Mouse (Mus musculus) CD4-positive, CD25-positive, alpha-beta regulatory T cell, adult 2 months (primary cell): ENCODE data around the gene Jmjd4.

Experiments used
- DNase-seq: peaks from one replicate; pipeline ENCODE4 v3.0.0-alpha.2; 2012; ENCODE audit warnings: low read depth, low spot score

Gene Jmjd4

DNA sequence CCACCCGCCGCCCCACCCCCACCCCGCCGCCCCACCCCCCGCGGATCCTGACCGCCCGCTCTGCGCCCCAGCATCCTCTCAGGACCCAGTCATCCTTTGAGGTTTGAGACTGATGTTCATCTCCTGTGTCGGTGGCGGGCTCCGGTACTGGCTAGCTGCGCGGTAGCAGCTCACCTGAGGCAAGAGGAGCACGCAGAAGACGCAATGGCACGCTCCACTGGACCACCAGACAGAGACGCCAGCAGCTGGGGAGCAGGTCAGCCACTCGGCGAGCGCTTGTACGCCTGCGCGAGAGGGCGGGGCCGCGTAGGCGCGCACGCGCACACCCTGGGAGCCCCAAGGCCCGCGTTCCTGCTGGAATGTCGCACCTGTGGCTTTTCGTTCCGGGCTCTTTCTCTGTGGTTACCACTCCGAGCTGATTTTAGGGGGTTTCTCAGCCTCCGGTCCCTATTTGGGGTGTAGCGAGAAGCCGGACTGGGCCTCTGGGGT, at the start of gene Jmjd4:
Gene Jmjd4 (plus strand): TSS at position 305 of the 489 bp plus-strand sequence.
- DNase-seq: peak; percentile 91

DNA sequence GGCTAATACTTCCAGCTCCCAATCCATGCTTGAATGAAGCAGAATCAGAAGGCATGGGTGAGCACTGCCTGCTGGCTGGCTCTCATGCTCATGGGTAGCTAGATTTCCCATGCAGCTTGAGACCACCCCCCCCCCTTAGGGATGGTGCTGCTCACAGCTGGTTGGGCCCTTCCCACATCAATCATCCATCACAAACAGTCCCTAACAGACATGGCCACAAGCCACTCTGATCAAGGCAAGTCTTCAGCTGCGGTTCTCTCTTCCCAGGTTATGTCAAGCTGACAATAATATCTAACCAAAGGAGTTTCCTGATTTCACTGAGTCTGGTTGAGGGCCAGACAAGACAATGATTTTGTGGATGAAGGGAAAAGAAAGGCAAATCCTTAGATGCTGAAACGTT, 49.0 kb upstream of the Jmjd4 start:
- DNase-seq: no peak

DNA sequence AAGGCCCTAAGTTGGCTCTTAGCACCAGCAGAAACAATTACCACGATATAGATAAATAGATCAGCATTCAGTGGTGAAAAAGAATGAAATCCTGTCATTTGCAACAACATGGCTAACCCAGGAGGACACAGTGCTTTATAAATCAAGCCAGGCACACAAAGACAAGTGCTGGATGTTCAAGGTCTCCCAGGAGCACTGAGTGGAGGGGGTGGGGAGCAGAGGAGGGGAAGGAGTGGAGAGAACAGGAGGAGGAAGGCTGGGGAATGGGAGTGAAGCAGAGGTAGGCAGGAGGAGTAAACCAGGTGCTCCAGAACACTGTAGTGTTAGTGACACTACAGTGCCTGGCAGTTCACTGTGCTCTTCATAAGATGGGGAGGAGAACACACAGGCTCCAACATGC, 44.1 kb upstream of the Jmjd4 start:
- no peak for DNase-seq

- no peak for DNase-seq
These were observed 39.0 kb upstream of the Jmjd4 start for GRCm38 (mm10) chr11:59410851-59411250.

- no peak for DNase-seq
These were observed 37.8 kb upstream of the Jmjd4 start for GRCm38 (mm10) chr11:59412058-59412457.

DNA sequence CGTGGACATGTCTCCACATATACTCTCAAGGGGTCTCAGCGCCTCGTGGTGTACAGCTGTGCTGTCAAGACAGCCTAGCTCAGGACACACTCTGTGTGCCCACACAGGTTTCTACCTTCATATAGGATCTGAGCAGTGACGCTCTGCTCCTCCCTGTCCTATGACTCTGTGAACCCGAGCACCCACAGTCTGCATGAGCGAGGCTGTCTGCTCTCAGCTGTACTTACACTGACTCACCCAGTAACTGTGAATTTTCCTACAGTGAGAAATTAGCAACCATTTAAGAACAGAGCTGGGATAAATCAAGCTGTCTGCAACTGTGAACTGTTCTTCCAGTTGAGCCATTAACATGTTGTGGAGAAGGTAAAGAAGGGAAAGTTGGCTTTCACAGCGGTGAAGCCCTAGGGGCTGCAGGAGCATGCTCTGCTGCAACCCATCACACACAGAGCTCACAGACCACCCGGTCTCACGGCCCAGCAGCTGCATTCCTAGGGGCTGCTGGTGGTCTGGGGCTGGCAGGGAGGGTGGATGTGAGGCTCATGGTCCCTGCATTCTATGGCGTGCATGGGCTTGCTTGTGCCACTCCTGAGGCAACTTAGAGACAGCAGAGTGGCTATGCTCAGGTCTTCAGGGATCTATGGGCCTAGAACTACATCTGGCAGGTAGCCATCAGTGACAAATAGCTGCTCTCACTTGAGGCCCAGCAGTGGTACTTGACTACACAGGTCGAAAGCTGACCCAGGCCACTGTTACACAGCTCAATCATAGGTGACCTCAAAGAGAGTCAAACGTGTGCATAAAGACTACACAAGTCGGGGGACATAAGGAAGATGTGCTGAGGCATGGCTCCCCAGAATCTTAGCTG, 36.6 kb upstream of the Jmjd4 start:
- no peak for DNase-seq

DNA sequence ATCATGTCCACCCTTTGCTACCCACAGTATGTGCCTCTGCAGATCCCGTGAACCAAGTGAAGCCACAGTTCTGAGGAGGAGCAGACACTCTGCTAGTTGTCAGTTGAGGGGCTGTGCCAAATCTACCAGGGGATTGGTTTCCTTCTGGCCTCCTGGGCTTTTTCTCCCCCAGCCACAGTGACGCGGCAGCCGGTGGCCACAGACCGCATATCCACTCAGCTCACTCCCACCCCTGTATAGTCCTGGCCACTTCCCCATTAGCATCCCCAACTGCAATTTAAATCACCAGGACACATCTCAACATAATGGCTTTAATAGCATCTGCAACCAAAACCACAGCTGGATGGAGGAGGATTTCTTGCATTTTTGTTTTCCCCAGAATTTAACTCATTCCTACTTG, 31.1 kb upstream of the Jmjd4 start:
- DNase-seq: no peak

GRCm38 (mm10) chr11:59421436-59421835, 28.4 kb upstream of the Jmjd4 start:
- no peak for DNase-seq

DNA sequence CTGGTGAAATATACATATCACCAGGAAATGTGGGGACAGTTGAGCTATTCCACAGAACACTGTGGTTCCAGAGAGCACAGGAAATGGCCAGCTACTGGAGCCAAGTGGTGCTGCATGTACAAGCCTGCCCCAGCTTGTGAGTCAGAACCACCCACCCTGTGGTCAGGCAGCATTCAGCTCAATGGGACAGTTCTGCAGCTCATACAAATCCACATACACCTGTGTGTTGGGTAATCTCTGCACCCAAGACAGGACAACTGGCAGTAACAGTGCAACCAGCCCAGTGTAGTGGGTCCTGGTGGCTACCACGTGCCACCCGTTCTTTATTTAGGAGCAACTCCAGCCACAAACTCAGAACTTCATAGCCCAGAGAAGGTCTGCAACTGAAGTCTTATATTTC, 27.9 kb upstream of the Jmjd4 start:
- no peak for DNase-seq

DNA sequence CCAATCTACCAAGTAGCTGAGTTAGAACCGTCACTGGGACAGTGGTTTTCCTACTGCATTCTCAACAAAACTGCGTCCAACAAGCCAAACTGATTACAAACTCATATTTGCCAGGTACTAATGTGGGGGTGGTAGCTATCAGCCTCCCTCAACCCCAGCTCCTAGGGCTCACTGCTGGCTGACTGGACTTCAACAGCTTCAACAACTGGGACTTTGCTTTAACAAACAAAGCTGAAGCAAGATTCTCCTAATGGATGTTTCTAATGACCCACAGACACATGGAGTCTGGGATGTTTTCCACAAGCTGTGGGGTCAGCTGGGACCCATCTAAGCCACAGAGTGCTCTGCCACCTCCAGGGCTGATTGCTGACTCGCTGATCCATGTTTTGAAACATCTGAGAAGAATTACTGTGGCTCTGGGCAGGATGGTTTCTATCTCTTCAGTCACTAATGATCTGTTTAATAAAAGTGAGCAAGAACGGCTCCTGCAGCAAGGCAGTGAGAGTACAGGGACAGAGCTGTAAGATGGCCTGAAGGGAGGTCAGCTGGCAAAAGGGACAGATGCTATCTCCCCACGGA, 26.7 kb upstream of the Jmjd4 start:
- no peak for DNase-seq

DNA sequence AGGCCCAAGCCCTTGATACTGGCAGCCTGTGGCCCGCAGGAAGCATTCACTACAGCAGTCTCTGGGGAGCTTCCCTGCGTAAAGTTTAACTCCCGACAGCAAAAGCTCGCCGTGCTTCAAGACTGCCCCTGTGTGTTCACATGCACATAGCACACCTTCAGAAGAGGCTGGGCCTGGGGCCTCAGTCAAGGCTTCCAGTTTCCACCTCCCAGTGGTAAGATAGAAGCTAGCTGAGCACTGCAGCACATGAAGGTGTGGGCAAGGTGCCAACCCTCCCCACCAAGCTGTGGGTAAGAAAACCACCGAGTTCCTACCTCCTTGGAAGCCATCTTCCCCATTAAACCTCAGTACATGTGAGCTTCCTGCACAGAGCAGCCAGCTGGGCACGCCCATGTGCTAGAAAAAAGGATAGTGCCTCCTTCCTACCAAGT, 24.2 kb upstream of the Jmjd4 start:
- DNase-seq: peak; percentile 79

DNA sequence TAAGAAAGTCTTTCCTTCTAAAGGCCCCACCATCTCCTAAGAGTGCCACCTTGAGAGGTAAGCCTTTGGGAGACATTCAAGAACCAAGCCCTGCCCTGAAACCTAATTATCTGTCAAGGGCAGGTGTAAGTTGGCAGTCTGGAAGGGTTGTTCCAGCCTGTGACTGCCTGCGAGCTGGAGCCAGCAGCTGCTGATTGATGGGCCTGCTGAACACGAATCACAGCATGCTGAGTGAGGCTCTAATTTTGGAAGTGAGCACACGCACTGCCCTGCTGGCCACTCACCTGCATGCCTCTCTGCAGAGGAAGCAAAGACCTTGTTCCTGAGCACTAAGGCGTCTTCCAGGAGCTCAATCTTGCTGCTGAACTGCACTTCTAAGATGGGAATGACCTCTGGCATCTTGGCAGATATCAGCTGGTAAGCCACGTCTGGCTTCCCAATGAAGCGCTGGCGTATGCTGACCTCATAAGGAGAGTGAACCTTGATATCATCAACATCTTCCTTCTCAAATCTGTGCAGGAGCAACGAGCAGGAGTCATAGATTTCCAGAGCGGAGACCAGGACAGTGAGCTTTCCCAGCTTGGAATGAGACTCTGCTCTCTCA, 21.7 kb upstream of the Jmjd4 start:
- DNase-seq: no peak

DNA sequence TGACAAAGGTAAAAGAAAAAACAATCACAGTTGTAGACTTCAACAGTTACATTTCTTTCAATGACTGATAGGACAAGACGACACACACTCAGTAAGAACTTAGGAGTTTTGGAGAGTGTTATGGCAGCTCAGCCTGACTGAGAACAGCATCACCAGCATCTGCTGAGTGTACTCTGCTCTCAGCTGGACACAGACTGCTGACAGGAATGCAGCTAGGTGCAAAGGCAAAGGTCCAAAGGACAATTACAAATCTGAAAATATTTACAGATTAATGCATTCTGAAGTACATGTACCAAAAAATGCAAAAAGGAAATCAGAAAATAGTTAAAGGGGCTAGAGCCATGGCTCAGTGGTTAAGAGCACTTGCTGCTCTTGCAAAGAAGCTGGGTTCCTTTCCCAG, 19.9 kb upstream of the Jmjd4 start:
- DNase-seq: no peak

GRCm38 (mm10) chr11:59432261-59432660, 17.6 kb upstream of the Jmjd4 start:
- no peak for DNase-seq

DNA sequence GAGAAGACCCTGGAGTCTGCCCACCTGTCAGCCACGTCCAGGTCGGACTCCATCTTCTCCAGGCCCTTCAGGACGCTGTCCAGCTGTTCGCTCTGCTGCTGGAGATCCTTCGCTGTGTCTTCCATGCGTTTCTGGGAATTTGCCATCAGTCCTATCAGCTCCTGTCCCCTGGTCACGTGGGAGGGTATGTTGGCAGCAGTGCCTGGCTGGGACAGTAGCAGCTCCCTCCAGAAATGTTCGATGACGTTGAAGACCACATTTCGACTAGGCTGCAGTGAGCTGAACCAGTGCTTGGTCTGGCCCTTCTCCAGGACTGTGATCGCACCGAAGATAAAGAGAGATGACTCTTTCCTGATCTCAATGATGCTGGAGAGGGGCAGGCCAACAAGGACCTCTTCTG, 11.9 kb upstream of the Jmjd4 start:
- DNase-seq: no peak

DNA sequence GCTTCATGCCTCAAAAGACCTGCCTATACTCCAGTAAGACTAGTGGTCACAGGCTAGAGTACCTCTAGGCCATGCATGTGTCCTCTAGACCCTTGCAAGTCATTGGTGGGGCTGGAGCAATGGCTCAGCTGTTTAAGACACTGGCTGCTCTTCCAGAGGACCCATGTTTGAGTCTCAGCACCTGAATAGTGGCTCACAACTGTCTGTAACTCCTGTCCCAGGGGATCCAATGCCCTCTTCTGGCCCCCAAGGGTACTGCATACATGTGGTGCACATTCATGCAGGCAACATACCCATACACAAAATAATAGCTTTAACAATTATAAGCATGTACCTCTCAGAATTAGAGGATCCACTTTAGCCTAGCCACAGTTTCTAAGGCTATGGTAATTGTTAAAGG, 6.7 kb upstream of the Jmjd4 start:
- no peak for DNase-seq

DNA sequence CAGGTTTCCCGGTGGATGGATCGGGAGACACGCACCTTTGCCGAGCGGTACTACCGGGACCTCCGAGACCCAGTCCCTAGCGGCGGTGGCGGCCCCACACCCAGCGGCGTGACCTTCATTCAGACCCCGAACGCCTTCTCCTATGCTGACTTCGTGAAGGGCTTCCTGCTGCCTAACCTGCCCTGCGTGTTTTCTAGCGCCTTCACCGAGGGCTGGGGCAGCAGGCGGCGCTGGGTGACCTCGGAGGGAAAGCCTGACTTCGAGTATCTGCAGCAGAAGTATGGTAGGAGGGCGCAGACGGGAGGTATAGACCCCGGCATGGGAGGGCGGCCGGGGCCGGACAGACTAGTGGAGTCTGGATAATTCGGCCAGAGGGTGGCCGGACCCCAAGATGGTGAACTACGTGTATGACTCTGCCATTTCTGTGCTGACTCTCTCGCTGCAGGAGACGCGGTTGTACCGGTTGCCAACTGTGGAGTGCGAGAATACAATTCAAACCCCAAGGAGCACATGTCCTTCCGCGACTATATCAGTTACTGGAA, 456 bp downstream of the Jmjd4 start:
- DNase-seq: peak; percentile 73

- DNase-seq: no peak
These were observed 1.2 kb downstream of the Jmjd4 start, which contains the start of gene Snap47 for GRCm38 (mm10) chr11:59451086-59451485. TSS of gene Snap47 (minus strand) at chr11:59451186.

- DNase-seq: no peak
These were observed 6.5 kb downstream of the Jmjd4 start for GRCm38 (mm10) chr11:59456346-59456745.

DNA sequence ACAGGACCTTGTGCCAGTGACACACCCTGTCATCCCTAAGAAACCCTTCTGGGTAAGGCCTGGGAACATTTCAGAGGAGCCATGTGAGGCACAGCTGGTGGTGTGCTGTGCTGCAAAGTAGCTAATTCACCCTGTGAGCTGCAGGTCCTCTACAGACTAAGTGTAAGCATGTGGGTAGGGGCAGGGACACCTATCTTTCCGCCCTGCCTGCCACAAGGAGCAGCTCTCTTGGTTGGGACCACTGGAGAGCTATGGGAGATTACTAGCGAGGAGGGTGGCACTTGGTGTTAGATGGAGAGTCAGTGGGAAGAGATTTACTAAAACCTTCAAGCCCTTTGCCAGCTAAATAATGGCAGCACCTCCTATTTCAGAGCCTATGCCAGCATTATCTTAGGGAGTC, 7.0 kb downstream of the Jmjd4 start:
- no peak for DNase-seq

DNA sequence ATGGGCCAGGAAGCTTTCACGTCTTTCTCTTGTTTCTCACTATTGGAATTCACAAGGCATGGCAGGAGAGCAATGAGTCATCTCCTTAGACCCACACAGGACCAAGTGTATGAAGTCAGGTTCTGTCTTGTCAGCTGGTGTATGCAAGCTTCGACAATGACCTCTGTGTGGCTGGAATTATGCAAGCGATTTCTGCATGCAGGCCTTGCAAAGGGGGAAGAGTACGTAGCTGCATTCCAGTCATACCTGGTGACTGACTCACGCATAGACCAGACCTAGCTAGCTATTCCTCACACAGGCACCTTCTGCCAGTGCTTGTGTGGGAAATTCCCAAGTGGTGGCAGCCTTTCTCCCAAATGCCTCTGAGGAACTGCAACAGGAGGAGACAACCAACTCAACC, 9.1 kb downstream of the Jmjd4 start:
- DNase-seq: no peak

- no peak for DNase-seq
These were observed 10.6 kb downstream of the Jmjd4 start for GRCm38 (mm10) chr11:59460459-59460858.
